Mouse (Mus musculus): Measurements from ENCODE around the gene Egfl7. TPM values are rescaled to one million over a fixed set of nuclear protein-coding genes. Genes with fewer than 3 reads are reported as not detected.
A peak's percentile ranks its signal among the peaks of the same experiment; 100 is the strongest.

Egfl7 gene
- 52.5 and 52.8 TPM in 2 replicates for polyA plus RNA-seq (2014; fragmentation: Nextera tagmentation; extraction: Ambion mirVana)

DNA sequence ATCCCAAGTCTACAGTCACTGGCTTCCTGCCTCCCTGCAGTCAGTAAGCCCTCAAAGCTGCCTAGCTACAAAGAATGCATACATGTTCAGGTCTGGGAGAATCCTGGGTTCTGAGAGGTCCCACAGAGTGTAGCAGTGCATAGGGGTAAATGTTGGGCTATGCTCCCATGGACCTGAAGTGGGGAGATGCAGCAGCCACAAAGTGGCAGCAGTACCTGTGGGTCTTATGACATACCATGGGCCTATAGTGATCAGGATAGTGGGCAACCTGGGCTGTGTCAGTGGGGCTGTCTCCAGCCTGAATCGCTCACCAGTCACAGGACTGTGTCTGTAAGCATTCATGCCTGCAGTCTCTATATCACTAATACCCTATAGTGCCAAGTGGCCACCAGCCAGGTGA is at the start of gene Egfl7:
Gene Egfl7 (plus strand): TSS at position 301 of the 400 bp plus-strand sequence.
- H3K9ac ChIP-seq (ENCODE audit: low read length) = no peak within 1 kb of the TSS
- H3K27ac ChIP-seq (ENCODE audit: low read depth, low read length) = no peak within 1 kb of the TSS
- H3K36me3 ChIP-seq (ENCODE audit: control insufficient read depth, insufficient read depth, low read length) = no peaks in the 10 kb centered on the region
- H3K9me3 ChIP-seq (replicated peaks; ENCODE audit: control insufficient read depth, low read length) = no peaks in the 10 kb centered on the region
- no peak within 1 kb of the TSS for H3K4me2 ChIP-seq (ENCODE audit: low read length)
- ATAC-seq = no peak
- no peaks in the 10 kb centered on the region for H3K27me3 ChIP-seq (replicated peaks; ENCODE audit: control insufficient read depth, insufficient read depth, low read length)
- no peak for DNase-seq (ENCODE audit: low spot score)
- H3K4me1 ChIP-seq (ENCODE audit: control insufficient read depth, insufficient read depth, low read length) = 0 out of 2 replicates have a peak, but pooled peaks cover 2% of the 10 kb centered on the region
- WGBS = 100% methylated on average over 1 of the region's 1 CpGs
- no peak within 1 kb of the TSS for H3K4me3 ChIP-seq (ENCODE audit: low read depth, low read length)

DNA sequence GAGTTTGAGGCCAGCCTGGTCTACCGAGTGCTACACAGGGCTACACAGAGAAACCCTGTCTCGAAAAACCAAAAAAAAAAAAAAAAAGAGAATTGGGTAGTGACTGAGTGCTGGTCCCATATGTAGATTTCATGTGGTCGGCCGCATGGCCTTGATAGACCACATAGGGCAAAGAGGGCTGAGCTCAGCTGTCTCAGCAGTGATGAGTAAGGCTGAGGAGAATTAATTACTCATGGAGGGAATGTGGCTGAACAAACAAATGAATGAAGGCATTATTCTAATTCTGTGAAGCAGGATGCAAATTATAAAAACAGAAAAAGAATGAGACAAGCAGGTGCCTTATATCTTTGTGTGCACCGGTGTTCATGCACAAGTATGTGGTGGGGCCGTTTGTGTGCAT is 48.0 kb upstream of the Egfl7 start:
- H3K36me3 ChIP-seq (ENCODE audit: control insufficient read depth, insufficient read depth, low read length) = no peaks in the 10 kb centered on the region
- DNase-seq (ENCODE audit: low spot score) (no peak), ATAC-seq (no peak)
- H3K27me3 ChIP-seq (replicated peaks; ENCODE audit: control insufficient read depth, insufficient read depth, low read length) = no peaks in the 10 kb centered on the region
- H3K4me1 ChIP-seq (ENCODE audit: control insufficient read depth, insufficient read depth, low read length) = peaks cover 17% of the 10 kb centered on the region
- no peak overlapping the region for H3K27ac ChIP-seq (ENCODE audit: low read depth, low read length)
- H3K4me2 ChIP-seq (ENCODE audit: low read length) = no peak overlapping the region
- H3K9ac ChIP-seq (ENCODE audit: low read length) = no peak overlapping the region
- 45% methylated on average over 6 of the region's 6 CpGs for WGBS
- H3K4me3 ChIP-seq (ENCODE audit: low read depth, low read length) = no peak overlapping the region
- no peaks in the 10 kb centered on the region for H3K9me3 ChIP-seq (replicated peaks; ENCODE audit: control insufficient read depth, low read length)

DNA sequence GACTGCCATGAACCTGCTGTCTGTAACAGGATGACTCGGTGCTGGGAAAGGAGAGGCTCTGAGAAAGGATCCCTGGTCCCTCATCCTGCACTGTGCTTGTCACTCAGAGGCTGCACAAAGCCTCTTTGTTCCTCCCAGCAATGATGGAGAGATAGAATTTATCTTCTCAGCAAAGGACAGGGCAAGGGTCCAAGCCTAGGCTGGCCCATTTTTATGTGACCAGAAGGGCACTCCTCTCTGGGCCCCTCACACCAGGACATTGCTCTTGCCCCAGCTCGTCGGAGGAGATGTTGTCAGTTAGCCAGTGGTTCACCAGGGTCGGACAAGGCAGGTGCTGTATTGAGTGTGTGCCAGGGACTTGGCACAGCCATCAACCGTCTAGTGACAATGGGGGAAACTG is 46.6 kb upstream of the Egfl7 start:
- Histone ChIP-seq H3K9me3 (replicated peaks; ENCODE audit: control insufficient read depth, low read length) (no peaks in the 10 kb centered on the region), H3K36me3 (ENCODE audit: control insufficient read depth, insufficient read depth, low read length) (no peaks in the 10 kb centered on the region), H3K4me3 (ENCODE audit: low read depth, low read length) (no peak overlapping the region), H3K27me3 (replicated peaks; ENCODE audit: control insufficient read depth, insufficient read depth, low read length) (no peaks in the 10 kb centered on the region), H3K4me1 (ENCODE audit: control insufficient read depth, insufficient read depth, low read length) (peaks cover 17% of the 10 kb centered on the region), H3K27ac (ENCODE audit: low read depth, low read length) (peak overlapping the region; percentile 65), H3K9ac (ENCODE audit: low read length) (peak overlapping the region; percentile 30; the same call in 1 of the 2 replicates), H3K4me2 (ENCODE audit: low read length) (no peak overlapping the region)
- ATAC-seq = peak; percentile 57
- peak; percentile 55 for DNase-seq (ENCODE audit: low spot score)
- 10% methylated on average over 5 of the region's 5 CpGs for WGBS

DNA sequence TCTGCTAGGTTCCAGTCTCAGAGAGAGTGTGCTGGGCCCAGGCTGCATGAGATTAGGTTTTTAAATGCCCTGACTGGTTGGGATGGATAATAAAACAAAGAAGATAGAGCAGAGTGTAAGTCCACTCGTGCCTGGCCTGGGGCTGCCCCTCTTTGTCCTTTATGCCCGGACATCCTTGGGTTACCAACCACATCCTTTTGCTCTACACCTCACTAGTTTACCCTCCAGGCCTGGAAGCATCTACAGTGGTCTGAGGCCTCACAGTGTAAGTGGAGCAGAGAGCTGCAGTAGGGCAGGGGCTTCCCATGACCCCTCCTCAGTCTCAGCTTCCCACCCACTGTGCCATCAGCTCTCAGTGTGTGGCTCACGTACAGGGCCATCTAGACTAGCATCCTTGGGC is 45.7 kb upstream of the Egfl7 start:
- H3K4me3 ChIP-seq (ENCODE audit: low read depth, low read length) = no peak overlapping the region
- ATAC-seq (no peak), DNase-seq (ENCODE audit: low spot score) (no peak)
- H3K9ac ChIP-seq (ENCODE audit: low read length) = no peak overlapping the region
- H3K27me3 ChIP-seq (replicated peaks; ENCODE audit: control insufficient read depth, insufficient read depth, low read length) = no peaks in the 10 kb centered on the region
- no peak overlapping the region for H3K4me2 ChIP-seq (ENCODE audit: low read length)
- H3K4me1 ChIP-seq (ENCODE audit: control insufficient read depth, insufficient read depth, low read length) = peaks cover 17% of the 10 kb centered on the region
- peak overlapping the region; percentile 65 for H3K27ac ChIP-seq (ENCODE audit: low read depth, low read length)
- H3K9me3 ChIP-seq (replicated peaks; ENCODE audit: control insufficient read depth, low read length) = no peaks in the 10 kb centered on the region
- H3K36me3 ChIP-seq (ENCODE audit: control insufficient read depth, insufficient read depth, low read length) = no peaks in the 10 kb centered on the region
- 73% methylated on average over 3 of the region's 3 CpGs for WGBS

DNA sequence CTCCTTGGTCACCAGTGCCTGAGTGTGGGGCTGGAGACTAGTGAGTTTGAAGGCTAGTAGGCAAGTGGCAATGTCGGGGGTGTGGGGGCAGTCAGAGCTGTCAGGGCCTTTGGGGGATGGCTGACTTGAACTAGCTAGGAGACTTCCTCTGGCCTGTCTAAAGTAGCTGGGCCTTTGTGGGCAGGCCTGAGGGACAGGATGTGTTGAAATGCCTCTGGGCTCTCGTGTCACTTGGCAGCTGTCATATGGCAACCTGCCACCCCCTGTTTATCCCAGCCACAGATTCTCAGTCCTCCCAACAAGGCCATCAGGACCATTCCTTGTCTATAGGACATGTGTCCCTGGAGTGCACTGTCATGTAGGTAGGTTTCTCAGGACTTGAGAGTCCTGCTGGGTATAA is 45.2 kb upstream of the Egfl7 start:
- H3K9ac ChIP-seq (ENCODE audit: low read length) = no peak overlapping the region
- ATAC-seq (no peak), DNase-seq (ENCODE audit: low spot score) (no peak)
- no peaks in the 10 kb centered on the region for H3K36me3 ChIP-seq (ENCODE audit: control insufficient read depth, insufficient read depth, low read length)
- 60% methylated on average over 2 of the region's 2 CpGs for WGBS
- peaks cover 17% of the 10 kb centered on the region for H3K4me1 ChIP-seq (ENCODE audit: control insufficient read depth, insufficient read depth, low read length)
- H3K27ac ChIP-seq (ENCODE audit: low read depth, low read length) = peak overlapping the region; percentile 65; the same call in 1 of the 2 replicates
- no peak overlapping the region for H3K4me2 ChIP-seq (ENCODE audit: low read length)
- H3K27me3 ChIP-seq (replicated peaks; ENCODE audit: control insufficient read depth, insufficient read depth, low read length) = no peaks in the 10 kb centered on the region
- no peaks in the 10 kb centered on the region for H3K9me3 ChIP-seq (replicated peaks; ENCODE audit: control insufficient read depth, low read length)
- H3K4me3 ChIP-seq (ENCODE audit: low read depth, low read length) = no peak overlapping the region

DNA sequence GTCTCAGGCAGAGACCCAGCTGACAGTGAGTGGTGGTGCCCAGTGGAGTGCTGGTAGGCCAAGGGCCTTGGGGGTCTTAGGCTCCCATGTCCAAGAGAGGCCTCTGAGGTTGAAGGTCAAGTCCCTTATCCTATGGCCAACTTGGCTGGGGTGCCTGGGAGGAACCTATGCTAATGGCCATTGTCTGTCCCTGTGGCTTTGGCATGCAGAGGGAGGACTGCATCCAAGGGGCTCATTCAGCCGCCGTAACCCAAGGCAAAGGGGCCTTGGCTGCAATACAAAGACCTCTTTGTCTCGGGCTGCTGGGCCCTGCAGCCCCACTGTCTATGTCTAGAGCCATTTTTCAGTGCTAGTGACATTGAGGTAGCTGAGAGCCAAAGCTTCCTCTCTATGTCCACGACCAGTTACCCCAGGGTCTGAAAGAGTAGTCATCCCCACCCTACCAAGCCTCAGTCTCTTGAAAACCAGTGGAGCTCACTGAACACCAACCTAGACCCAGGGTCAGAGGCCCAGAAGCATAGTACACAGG is 44.2 kb upstream of the Egfl7 start:
- WGBS = 4% methylated on average over 4 of the region's 4 CpGs
- no peaks in the 10 kb centered on the region for H3K36me3 ChIP-seq (ENCODE audit: control insufficient read depth, insufficient read depth, low read length)
- DNase-seq (ENCODE audit: low spot score) (peak; percentile 77), ATAC-seq (peak; percentile 67)
- H3K4me1 ChIP-seq (ENCODE audit: control insufficient read depth, insufficient read depth, low read length) = peaks cover 21% of the 10 kb centered on the region
- H3K4me3 ChIP-seq (ENCODE audit: low read depth, low read length) = no peak overlapping the region
- peak overlapping the region; percentile 61 for H3K27ac ChIP-seq (ENCODE audit: low read depth, low read length)
- no peak overlapping the region for H3K4me2 ChIP-seq (ENCODE audit: low read length)
- H3K27me3 ChIP-seq (replicated peaks; ENCODE audit: control insufficient read depth, insufficient read depth, low read length) = no peaks in the 10 kb centered on the region
- H3K9ac ChIP-seq (ENCODE audit: low read length) = no peak overlapping the region
- no peaks in the 10 kb centered on the region for H3K9me3 ChIP-seq (replicated peaks; ENCODE audit: control insufficient read depth, low read length)

DNA sequence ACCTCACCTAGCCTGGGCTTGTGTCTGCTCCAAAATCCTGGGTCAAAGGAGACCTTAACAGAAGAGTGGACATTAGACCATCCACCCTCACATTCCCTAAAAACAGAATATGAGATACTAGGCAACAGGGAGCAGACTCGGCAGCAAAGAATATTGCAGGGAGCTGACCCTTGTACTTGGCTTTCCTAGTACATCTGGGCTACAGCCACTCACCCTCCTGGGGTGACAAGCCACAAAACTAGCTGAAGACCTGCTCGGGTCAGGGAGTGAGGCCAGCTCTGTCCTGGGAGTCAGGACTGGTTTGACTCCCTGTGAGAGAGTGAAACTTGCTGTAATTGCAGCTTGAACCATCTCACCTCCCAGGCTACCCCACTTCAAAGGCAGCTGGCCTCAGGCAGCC is 40.3 kb upstream of the Egfl7 start:
- Histone ChIP-seq H3K4me2 (ENCODE audit: low read length) (no peak overlapping the region), H3K4me3 (ENCODE audit: low read depth, low read length) (no peak overlapping the region), H3K4me1 (ENCODE audit: control insufficient read depth, insufficient read depth, low read length) (peaks cover 20% of the 10 kb centered on the region), H3K36me3 (ENCODE audit: control insufficient read depth, insufficient read depth, low read length) (no peaks in the 10 kb centered on the region), H3K27ac (ENCODE audit: low read depth, low read length) (no peak overlapping the region), H3K9me3 (replicated peaks; ENCODE audit: control insufficient read depth, low read length) (no peaks in the 10 kb centered on the region), H3K9ac (ENCODE audit: low read length) (no peak overlapping the region), H3K27me3 (replicated peaks; ENCODE audit: control insufficient read depth, insufficient read depth, low read length) (no peaks in the 10 kb centered on the region)
- WGBS = 73% methylated on average over 2 of the region's 2 CpGs
- ATAC-seq (no peak), DNase-seq (ENCODE audit: low spot score) (no peak)

DNA sequence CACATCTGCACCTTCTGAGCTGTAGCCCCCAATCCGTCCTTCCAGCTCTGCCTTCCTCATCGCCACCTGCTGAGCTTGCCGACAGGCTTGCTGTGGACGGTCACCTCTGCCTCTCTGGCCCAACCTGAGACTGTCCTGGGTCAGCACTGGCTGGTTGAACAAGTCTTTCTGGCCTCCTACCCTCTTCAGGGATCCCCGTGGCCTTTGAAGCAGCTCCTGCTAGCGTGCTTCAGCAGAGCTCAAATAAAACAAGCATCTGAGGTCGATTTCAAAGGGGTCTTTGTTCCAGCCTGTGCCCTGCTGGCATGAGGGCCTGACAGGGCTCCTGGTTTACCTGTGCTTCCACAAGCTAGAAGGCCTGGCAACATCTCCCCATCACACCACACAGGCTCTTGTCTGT is 39.1 kb upstream of the Egfl7 start:
- DNase-seq (ENCODE audit: low spot score) (no peak), ATAC-seq (no peak)
- WGBS = 20% methylated on average over 7 of the region's 7 CpGs
- Histone ChIP-seq H3K4me2 (ENCODE audit: low read length) (no peak overlapping the region), H3K4me1 (ENCODE audit: control insufficient read depth, insufficient read depth, low read length) (peaks cover 20% of the 10 kb centered on the region), H3K9me3 (replicated peaks; ENCODE audit: control insufficient read depth, low read length) (no peaks in the 10 kb centered on the region), H3K27ac (ENCODE audit: low read depth, low read length) (no peak overlapping the region), H3K9ac (ENCODE audit: low read length) (peak overlapping the region; percentile 35), H3K36me3 (ENCODE audit: control insufficient read depth, insufficient read depth, low read length) (no peaks in the 10 kb centered on the region), H3K27me3 (replicated peaks; ENCODE audit: control insufficient read depth, insufficient read depth, low read length) (no peaks in the 10 kb centered on the region), H3K4me3 (ENCODE audit: low read depth, low read length) (no peak overlapping the region)

DNA sequence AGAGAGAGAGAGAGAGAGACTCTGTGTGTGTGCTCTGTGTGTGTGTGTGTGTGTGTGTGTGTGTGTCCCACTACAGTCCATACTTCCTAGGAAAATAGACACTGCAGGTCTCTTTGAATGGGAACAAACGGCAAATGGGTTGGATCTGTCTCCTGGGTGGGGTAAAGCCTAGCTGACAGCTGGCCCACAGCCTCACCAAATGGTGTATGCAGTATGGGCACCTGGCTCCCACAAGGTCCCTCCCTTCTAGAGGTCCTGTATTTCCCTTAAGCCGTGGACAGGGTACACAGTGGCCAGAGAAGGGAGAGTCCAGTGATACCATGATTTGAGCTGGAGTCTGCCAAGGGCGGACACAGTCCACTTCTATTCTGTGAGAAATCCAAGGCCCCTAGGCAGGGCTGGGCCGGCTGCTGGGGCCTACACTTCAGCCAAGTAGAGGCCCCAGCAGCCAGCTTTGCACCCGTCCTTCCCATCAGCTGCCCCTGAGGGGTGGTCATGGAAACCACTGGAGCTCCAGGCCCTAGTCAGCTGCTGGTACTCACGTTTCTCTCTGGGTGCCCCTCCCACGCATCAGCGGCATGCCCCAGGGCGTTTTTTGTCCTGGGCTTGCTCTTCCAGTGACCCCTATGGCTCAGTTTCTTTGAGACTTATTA is 38.4 kb upstream of the Egfl7 start:
- DNase-seq (ENCODE audit: low spot score) (no peak), ATAC-seq (peak; percentile 44; the same call in 1 of the 2 replicates)
- Histone ChIP-seq H3K9me3 (replicated peaks; ENCODE audit: control insufficient read depth, low read length) (no peaks in the 10 kb centered on the region), H3K4me1 (ENCODE audit: control insufficient read depth, insufficient read depth, low read length) (peaks cover 14% of the 10 kb centered on the region), H3K9ac (ENCODE audit: low read length) (no peak overlapping the region; the same call in 1 of the 2 replicates), H3K36me3 (ENCODE audit: control insufficient read depth, insufficient read depth, low read length) (no peaks in the 10 kb centered on the region), H3K4me3 (ENCODE audit: low read depth, low read length) (no peak overlapping the region), H3K4me2 (ENCODE audit: low read length) (no peak overlapping the region), H3K27ac (ENCODE audit: low read depth, low read length) (no peak overlapping the region), H3K27me3 (replicated peaks; ENCODE audit: control insufficient read depth, insufficient read depth, low read length) (no peaks in the 10 kb centered on the region)
- 37% methylated on average over 9 of the region's 9 CpGs for WGBS

All from forebrain, embryonic 14.5 days (tissue).